Mouse (Mus musculus): ENCODE data around the gene Pip4p1.

GRCm38 (mm10) chr14:50876236-50876950, 54.3 kb downstream of the Pip4p1 start:
- TF ChIP-seq CTCF (IDR thresholded peaks at IDR 0.05; ENCODE audit: extremely low read depth, insufficient read length, insufficient replicate concordance, low read depth, low read length), result no peak
- TF ChIP-seq POLR2A (IDR thresholded peaks at IDR 0.05; ENCODE audit: low read depth, low read length), result no peak
